Mouse (Mus musculus) kidney, adult 2 months (tissue): ENCODE data around the gene Tmco1. TPM values are rescaled to one million over a fixed set of nuclear protein-coding genes. Genes with fewer than 3 reads are reported as not detected.

Experiments used
- DNase-seq: peaks from one replicate; pipeline ENCODE4 v3.0.0; 2021
- H3K27ac ChIP-seq: fragments of 200-500 bp; 2 replicates; pipeline ENCODE4 v1.5.1; 2012; ENCODE audit warnings: low read depth, low read length, control low read depth, inconsistent platforms; ENCODE audit not compliant: insufficient read depth
- H3K27me3 ChIP-seq: fragments of 200-500 bp; replicated peaks from 2 replicates; pipeline ENCODE4 v1.6.1; 2012; ENCODE audit warnings: mild to moderate bottlenecking, moderate library complexity, low read length, inconsistent platforms; ENCODE audit not compliant: control insufficient read depth, insufficient read depth
- H3K36me3 ChIP-seq: fragments of 200-500 bp; 2 replicates; pipeline ENCODE4 v1.6.1; 2012; ENCODE audit warnings: mild to moderate bottlenecking, moderate library complexity, low read length, inconsistent platforms; ENCODE audit not compliant: control insufficient read depth, insufficient read depth
- H3K4me1 ChIP-seq: fragments of 200-500 bp; 2 replicates; pipeline ENCODE4 v1.6.1; 2011; ENCODE audit warnings: low read length; ENCODE audit not compliant: control insufficient read depth, insufficient read depth
- H3K4me3 ChIP-seq: fragments of 200-500 bp; 2 replicates; pipeline ENCODE4 v1.5.1; 2011; ENCODE audit warnings: mild to moderate bottlenecking, low read depth, low read length, control low read depth; ENCODE audit not compliant: insufficient read depth
- CTCF ChIP-seq: fragments of 200-500 bp; conservative IDR thresholded peaks from 2 replicates; pipeline ENCODE4 v1.5.1; 2011; ENCODE audit warnings: low read depth, mild to moderate bottlenecking, control low read depth, low read length, moderate library complexity, mixed read lengths; ENCODE audit not compliant: insufficient read depth, insufficient read length
- POLR2A ChIP-seq: fragments of 200-500 bp; IDR thresholded peaks from one replicate; pipeline ENCODE4 v1.6.1; 2011; ENCODE audit warnings: low read depth, low read length, control low read depth
- WGBS: fragments of 180-500 bp; shearing (Covaris S2); methylation state at CpG from one replicate; pipeline ENCODE4 v1.1.7; 2018; 5-methylcytosine and 5-hydroxymethylcytosine counted together
- polyA plus RNA-seq: library from polyadenylated mRNA; depleted of rRNA; stranded (reverse); fragments of >200 nt; gene quantifications from 2 replicates; pipeline ENCODE4 v1.2.3, GENCODE M21; 2012; rRNA removed

Gene Tmco1
- polyA plus RNA-seq, 1 experiment, result 127 TPM

GRCm38 (mm10) chr1:167383178-167383577, 75.0 kb downstream of the Tmco1 start:
- Histone ChIP-seq H3K4me1 (peaks cover 25% of the 10 kb centered on the region; the same call in 1 of the 2 replicates), H3K27ac (no peak overlapping the region), H3K27me3 (no peaks in the 10 kb centered on the region), H3K4me3 (no peak overlapping the region), H3K36me3 (no peaks in the 10 kb centered on the region)
- no peak for DNase-seq
- TF ChIP-seq POLR2A (no peak), CTCF (no peak)
- 92% methylated on average over 5 of the region's 5 CpGs for WGBS

Other genes starting within 250 kb of the Tmco1 start
- 12.8 and 17.5 TPM in 2 replicates for gene Uck2, start 23.1 kb upstream of the Tmco1 start, polyA plus RNA-seq
- 150 and 171 TPM in 2 replicates for gene Aldh9a1, start 41.6 kb downstream of the Tmco1 start, polyA plus RNA-seq
- 560 and 626 TPM in 2 replicates for gene Mgst3, start 85.5 kb downstream of the Tmco1 start, polyA plus RNA-seq
- gene Lrrc52, start 158.4 kb downstream of the Tmco1 start, polyA plus RNA-seq, result 3.0 and 3.6 TPM in 2 replicates